Mouse (Mus musculus): Measurements from ENCODE around the gene Plekhg1.
A peak's percentile ranks its signal among the peaks of the same experiment; 100 is the strongest.

Plekhg1 gene

DNA sequence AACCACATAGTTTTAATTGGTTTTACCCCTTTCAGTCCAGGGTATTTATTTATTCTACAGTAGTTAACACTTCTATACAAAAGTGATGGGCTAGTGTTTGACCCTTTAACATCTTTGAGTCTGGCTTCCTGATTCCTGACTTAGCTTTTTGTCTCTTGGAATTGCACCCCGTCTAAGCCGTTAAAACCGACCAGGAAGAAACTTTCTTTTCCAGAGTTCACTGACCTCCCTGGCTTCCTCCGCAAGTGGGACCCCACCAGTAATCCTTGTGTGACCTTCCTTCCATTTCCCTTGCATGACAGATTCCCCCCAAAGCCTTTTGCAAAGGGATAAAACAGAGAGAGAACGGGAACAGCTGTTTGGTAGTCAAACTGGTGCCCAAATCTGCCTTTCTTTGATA lies 1.6 kb downstream of the Plekhg1 start:
- DNase-seq (ENCODE audit: low spot score in 2 of 2), result no peak

DNA sequence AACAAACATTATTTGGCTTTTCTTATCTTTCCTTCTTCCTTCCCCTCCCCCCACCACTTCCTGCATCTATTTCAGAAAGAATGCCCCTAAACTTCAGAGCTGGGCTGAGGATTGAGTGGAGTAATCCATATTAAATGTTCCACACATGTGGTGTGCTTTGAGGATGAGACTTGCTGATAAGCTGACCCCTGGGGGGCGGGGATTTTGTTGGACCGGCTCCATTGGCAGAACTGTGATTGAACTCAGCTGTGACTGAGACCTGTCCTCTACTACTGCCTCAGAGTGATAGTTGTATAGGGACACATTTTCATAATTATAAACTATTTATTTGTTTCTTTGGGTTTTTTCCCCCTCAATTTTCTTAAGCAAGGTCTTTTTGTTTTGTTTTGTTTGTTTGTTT lies 2.9 kb downstream of the Plekhg1 start:
- DNase-seq (ENCODE audit: low spot score in 2 of 2), result no peak

- peak in 1 of 2 experiments; percentile 14 for DNase-seq (ENCODE audit: low spot score in 2 of 2)
Observed at GRCm38 (mm10) chr10:3743826-3744225, 3.7 kb downstream of the Plekhg1 start.

GRCm38 (mm10) chr10:3746794-3747518 lies 6.8 kb downstream of the Plekhg1 start:
- no peak for DNase-seq (ENCODE audit: low spot score in 2 of 2)

GRCm38 (mm10) chr10:3749580-3749979 lies 9.4 kb downstream of the Plekhg1 start:
- DNase-seq (ENCODE audit: low spot score in 2 of 2), result no peak

DNA sequence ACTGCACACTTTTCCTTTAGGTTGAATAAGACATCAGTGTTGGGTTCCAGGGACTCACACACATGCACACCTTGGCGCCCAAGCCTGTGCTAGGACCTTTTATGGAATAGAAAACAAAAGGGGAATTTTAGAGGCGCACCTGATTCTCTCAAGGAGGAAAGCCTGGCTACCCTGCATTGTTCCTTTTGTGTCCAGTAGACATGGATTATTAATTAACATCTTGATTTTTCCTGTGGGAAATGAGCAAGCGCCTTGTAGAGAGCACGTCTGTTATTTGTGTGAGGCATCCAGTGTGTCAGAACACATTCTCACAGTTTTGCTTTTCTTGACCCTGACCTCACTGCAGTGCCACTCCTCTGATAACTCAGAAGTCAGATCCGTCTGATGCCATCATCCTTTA lies 21.8 kb downstream of the Plekhg1 start:
- no peak for DNase-seq (ENCODE audit: low spot score in 2 of 2)

GRCm38 (mm10) chr10:3763199-3763598 lies 23.0 kb downstream of the Plekhg1 start:
- no peak for DNase-seq (ENCODE audit: low spot score in 2 of 2)

DNA sequence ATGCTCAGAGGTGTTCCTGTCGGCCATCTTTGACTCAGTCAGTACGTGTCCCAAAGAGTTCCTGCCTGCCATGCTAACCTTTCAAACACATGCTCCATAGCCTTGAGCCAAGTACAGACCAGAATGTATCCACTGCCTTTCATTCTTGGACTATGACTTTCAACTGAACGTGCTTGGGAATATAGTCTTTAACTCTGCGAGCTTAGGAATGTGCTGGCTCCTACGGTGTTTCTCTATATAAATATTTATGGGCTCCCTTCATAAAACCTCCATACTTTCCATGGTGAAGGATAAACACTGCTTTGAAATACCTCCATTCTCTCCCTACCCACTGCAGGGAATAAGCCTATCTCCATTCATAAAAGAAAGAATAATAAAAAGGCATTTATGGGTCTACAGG lies 29.0 kb downstream of the Plekhg1 start:
- DNase-seq (ENCODE audit: low spot score in 2 of 2), result no peak

DNA sequence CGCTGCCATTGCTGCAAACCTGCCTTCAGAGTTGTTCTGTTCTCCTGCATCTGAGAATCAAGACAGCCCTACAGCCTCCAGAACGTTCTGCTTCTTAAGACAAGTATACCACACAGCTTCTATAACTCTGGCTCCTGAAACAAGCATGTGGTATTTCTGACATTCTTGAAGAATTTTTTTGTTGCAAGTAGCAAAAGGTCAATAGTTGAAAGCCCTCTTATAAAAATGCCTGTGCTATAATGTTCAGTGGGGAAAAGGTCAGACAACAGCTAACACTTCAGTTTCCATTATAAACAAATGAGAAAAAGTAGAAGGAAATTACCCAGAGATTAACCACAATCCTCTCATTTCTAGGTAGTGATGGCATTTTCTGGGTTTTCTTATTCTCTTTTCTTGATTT lies 34.2 kb downstream of the Plekhg1 start:
- no peak for DNase-seq (ENCODE audit: low spot score in 2 of 2)

- no peak for DNase-seq (ENCODE audit: low spot score in 2 of 2)
Observed at GRCm38 (mm10) chr10:3776761-3777160, 36.6 kb downstream of the Plekhg1 start.

DNA sequence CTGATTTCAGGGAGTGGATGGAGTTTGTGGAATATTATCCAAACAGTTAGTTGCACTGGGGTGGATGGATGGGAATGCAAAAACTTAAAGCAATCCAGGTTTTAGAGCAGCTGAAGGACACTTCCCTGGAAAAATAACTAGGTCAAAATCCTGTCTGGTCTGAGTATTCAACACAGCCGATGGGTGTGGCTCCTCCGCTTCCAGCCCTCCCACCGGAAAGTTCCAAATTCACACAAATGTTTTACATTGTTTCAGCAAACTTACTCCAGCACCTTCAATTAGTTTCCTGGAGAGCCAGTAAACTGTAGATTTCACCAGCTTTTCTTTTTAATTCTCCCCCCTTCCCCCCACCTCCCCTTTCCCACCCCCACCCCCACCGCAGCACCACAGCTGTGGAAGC lies 45.2 kb downstream of the Plekhg1 start:
- no peak for DNase-seq (ENCODE audit: low spot score in 2 of 2)

DNA sequence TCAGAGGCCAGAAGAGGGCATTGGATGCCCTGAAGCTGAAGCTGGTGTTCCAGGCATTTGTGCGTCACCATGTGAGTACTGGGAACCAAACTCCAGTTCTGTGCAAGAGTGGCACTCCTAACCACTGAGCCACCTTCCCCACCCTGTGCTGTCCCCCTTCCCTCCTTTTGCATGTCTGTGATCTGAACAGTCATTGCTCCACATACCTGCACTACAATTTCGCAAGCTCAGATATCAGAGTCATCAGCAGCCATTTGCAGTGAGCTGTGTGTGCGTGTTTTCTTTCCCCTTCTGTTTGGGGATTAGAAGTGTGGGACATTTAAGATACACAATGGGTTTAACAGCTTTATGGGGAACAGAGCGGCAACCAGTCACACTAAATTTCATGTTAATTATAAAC lies 46.4 kb downstream of the Plekhg1 start:
- no peak for DNase-seq (ENCODE audit: low spot score in 2 of 2)

- no peak for DNase-seq (ENCODE audit: low spot score in 2 of 2)
Observed at GRCm38 (mm10) chr10:3787006-3787405, 46.8 kb downstream of the Plekhg1 start.

DNA sequence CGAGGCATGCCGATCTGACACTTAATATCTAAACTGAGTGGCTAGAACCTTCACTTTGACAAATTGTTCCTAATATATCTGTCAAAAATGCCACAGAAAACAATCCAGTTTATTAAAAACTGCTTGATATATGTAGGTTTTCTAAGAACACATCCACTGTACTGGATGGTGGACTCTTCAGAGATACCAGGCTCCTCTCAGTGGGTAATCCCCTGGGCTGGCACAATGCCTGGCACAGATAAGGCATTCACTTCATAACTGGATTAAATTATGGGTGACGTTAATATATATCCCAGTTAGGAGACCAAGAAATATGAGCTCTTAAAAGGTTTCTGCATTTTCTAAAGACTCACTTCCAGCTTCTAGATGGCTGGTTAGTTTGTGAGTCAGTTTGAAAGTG lies 53.7 kb downstream of the Plekhg1 start:
- no peak for DNase-seq (ENCODE audit: low spot score in 2 of 2)

- no peak for DNase-seq (ENCODE audit: low spot score in 2 of 2)
Observed at GRCm38 (mm10) chr10:3799455-3799854, 59.3 kb downstream of the Plekhg1 start.

GRCm38 (mm10) chr10:3801254-3801653 lies 61.1 kb downstream of the Plekhg1 start:
- DNase-seq (ENCODE audit: low spot score in 2 of 2), result no peak

GRCm38 (mm10) chr10:3805334-3805733 lies 65.2 kb downstream of the Plekhg1 start:
- DNase-seq (ENCODE audit: low spot score in 2 of 2), result no peak

DNA sequence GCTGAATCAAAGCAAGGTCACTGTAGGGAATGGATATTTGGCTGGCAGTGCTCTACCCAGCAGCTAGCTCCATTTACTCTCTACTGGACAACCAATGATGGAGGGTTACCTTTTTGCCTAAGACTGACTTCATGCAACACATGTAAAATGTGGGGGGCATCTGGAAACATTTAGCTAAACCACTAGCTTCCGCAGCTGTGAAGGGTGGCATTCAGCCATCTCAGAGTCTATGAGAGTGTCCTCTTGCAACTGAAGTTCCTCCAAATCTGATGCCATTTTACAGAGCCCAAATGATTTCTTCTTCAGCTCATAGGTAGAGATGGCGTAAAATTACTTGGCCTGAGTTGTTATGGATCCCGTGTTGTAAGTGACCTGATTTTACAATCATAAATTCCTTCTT lies 67.8 kb downstream of the Plekhg1 start:
- DNase-seq (ENCODE audit: low spot score in 2 of 2), result no peak

DNA sequence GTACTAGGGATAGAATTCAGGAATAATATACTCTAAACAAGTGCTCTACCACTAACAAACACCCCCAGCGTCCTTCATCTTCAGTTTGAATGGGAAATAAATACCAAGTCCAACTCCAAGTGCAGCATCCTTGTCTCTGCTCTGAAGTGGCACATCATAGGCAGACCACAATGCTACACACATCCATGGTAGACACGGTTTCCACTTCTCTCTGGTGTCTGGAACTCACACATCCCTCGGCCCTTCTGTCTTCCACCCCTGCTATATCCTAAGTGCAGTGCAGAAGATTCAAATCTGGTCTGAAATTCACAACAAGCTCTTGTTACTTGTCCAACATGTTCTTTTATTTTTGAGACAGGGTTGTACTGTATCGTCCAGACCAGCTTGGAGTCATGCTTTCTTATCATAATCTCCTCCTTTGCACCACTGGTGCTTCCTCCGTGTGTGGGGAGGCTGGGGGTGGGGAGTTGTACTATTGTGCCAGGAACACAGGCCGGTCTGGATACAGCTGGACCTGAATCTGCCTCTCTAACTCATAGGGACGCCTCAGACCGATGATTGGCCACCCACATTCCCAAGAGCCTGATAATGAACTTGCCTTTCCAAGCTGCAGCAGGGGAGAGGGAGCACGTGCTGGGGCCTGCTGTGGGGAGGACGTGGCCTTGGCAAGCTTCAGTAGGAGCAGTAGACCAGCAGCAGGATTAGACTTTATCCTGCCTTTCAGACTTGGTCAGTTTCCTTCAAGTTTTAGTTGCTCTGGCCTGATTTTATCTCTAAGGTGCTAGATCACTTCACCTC lies 70.5 kb downstream of the Plekhg1 start:
- peak in 1 of 2 experiments; percentile 12 for DNase-seq (ENCODE audit: low spot score in 2 of 2)

- DNase-seq (ENCODE audit: low spot score in 2 of 2), result peak; percentile 26 to 29
Observed at GRCm38 (mm10) chr10:3818940-3819701, 79.0 kb downstream of the Plekhg1 start.

GRCm38 (mm10) chr10:3823826-3824225 lies 83.7 kb downstream of the Plekhg1 start:
- DNase-seq (ENCODE audit: low spot score in 2 of 2), result no peak

GRCm38 (mm10) chr10:3826043-3826442 lies 85.9 kb downstream of the Plekhg1 start:
- DNase-seq (ENCODE audit: low spot score in 2 of 2), result no peak
